ENCODE assay signal across 8 mouse cellular contexts in genomic region chr7:141755831-141756230, GRCm38 (mm10). TPM values are rescaled to one million over a fixed set of nuclear protein-coding genes. Genes with fewer than 3 reads are reported as not detected.
A peak's percentile ranks its signal among the peaks of the same experiment; 100 is the strongest.
DNase-seq lines count a peak whose midpoint lies in the region; ATAC-seq and TF ChIP-seq lines count a peak whose summit lies in the region.
"Had no signal": no experiment of that assay in that cellular context is flagged by ENCODE, and none has a peak within 500 bp of the region (broad histone marks: within the 10 kb centered on the region; RNA-seq: fewer than 3 reads in every experiment).

No protein-coding gene starts in this region.

- peak; percentile 31; the same call in 1 of the 2 replicates for ATAC-seq in lung, embryonic 16.5 days (ENCODE audit: low read depth)

- no peak overlapping the region for H3K9ac ChIP-seq in ES-Bruce4 (ENCODE audit: low read depth, poor library complexity, severe bottlenecking)
- no peak overlapping the region for H3K9ac ChIP-seq in lung, embryonic 16.5 days (ENCODE audit: low read length)
- H3K9ac ChIP-seq: liver, embryonic 15.5 days had no signal

- no peaks in the 10 kb centered on the region for H3K27me3 ChIP-seq in ES-Bruce4 (ENCODE audit: control insufficient read depth, insufficient read depth, low read length, poor library complexity, severe bottlenecking)
- H3K27me3 ChIP-seq in lung, embryonic 16.5 days (ENCODE audit: control insufficient read depth, insufficient read depth, low read depth, low read length): no peaks in the 10 kb centered on the region

- peak; percentile 82 for DNase-seq in 3T3-L1 (ENCODE audit: low read depth, low spot score)
- DNase-seq in c-Kit-positive CD71-positive TER-119-positive erythroid progenitor cells, embryonic 14.5 days (ENCODE audit: low spot score): peak; percentile 72
- DNase-seq in frontal cortex, postnatal 25 days (ENCODE audit: low spot score in 2 of 2): peak; percentile 64 to 72
- DNase-seq in layer of hippocampus, adult 2 months (ENCODE audit: low spot score in 2 of 2): peak; percentile 65 to 89
- DNase-seq in right cerebral cortex, postnatal 10 days (ENCODE audit: low spot score in 2 of 2): peak; percentile 80 to 85

- no peak overlapping the region for H3K4me2 ChIP-seq in lung, embryonic 16.5 days (ENCODE audit: low read depth, low read length)
- H3K4me2 ChIP-seq: liver, embryonic 15.5 days had no signal

- no peak overlapping the region for H3K4me3 ChIP-seq in ES-Bruce4 (ENCODE audit: low read depth, low read length)
- no peak overlapping the region for H3K4me3 ChIP-seq in layer of hippocampus, adult 2 months
- no peak overlapping the region for H3K4me3 ChIP-seq in lung, embryonic 16.5 days (ENCODE audit: low read length)
- H3K4me3 ChIP-seq: liver, embryonic 15.5 days had no signal

- WGBS in lung, embryonic 16.5 days: 48% methylated on average over 4 of the region's 4 CpGs

- no peak overlapping the region for H3K27ac ChIP-seq in ES-Bruce4 (ENCODE audit: insufficient read depth, low read length)
- no peak overlapping the region for H3K27ac ChIP-seq in layer of hippocampus, adult 2 months
- H3K27ac ChIP-seq in lung, embryonic 16.5 days (ENCODE audit: low read length): no peak overlapping the region
- H3K27ac ChIP-seq: liver, embryonic 15.5 days had no signal

- no peaks in the 10 kb centered on the region for H3K4me1 ChIP-seq in ES-Bruce4 (ENCODE audit: control insufficient read depth, insufficient read depth, low read length)
- H3K4me1 ChIP-seq in lung, embryonic 16.5 days (replicated peaks; ENCODE audit: control insufficient read depth, insufficient read depth, low read length): no peaks in the 10 kb centered on the region
- H3K4me1 ChIP-seq: liver, embryonic 15.5 days had no signal

- peak; percentile 35 for TF ChIP-seq CTCF in ES-Bruce4 (IDR thresholded peaks at IDR 0.05; ENCODE audit: low read depth, low read length)
- peak; percentile 80 for TF ChIP-seq CTCF in layer of hippocampus, adult 2 months (conservative IDR thresholded peaks at IDR 0.05)

- H3K36me3 ChIP-seq in ES-Bruce4 (ENCODE audit: control insufficient read depth, insufficient read depth, low read length, poor library complexity, severe bottlenecking): no peaks in the 10 kb centered on the region
- H3K36me3 ChIP-seq in lung, embryonic 16.5 days (ENCODE audit: control insufficient read depth, insufficient read depth, low read length): no peaks in the 10 kb centered on the region
- H3K36me3 ChIP-seq: liver, embryonic 15.5 days had no signal

- TF ChIP-seq POLR2A in ES-Bruce4 (IDR thresholded peaks at IDR 0.05; ENCODE audit: insufficient read depth, low read length): no peak

- H3K9me3 ChIP-seq in ES-Bruce4 (replicated peaks; ENCODE audit: control insufficient read depth, insufficient read depth, low read length, poor library complexity, severe bottlenecking): no peaks in the 10 kb centered on the region
- no peaks in the 10 kb centered on the region for H3K9me3 ChIP-seq in lung, embryonic 16.5 days (ENCODE audit: control insufficient read depth, low read length)
- H3K9me3 ChIP-seq: liver, embryonic 15.5 days had no signal

- no peak for TF ChIP-seq EP300 in ES-Bruce4 (IDR thresholded peaks at IDR 0.05; ENCODE audit: insufficient read depth, low read depth, low read length)

RNA-seq across cellular contexts. Expression of gene Muc5ac, which starts 32.9 kb away (rescaled TPM):
- polyA plus RNA-seq in ES-Bruce4 (2011; ENCODE audit: insufficient read depth, insufficient read length, low read depth, missing spikeins): not detected in 2 replicates
- total RNA-seq in layer of hippocampus, adult 2 months (2021): not detected
- polyA plus RNA-seq in lung, embryonic 16.5 days (2015; fragmentation: Nextera tagmentation; extraction: Ambion mirVana): 0.35 and 0.40 TPM in 2 replicates
- polyA plus RNA-seq: liver, embryonic 15.5 days had no signal
